Mouse (Mus musculus) liver, adult 2 months (tissue): ENCODE data around the gene Frem2. TPM values are rescaled to one million over a fixed set of nuclear protein-coding genes. Genes with fewer than 3 reads are reported as not detected.

Experiments
- DNase-seq: peaks from one replicate; pipeline ENCODE4 v3.0.0-alpha.2; 2011; ENCODE audit warnings: low read depth, low spot score; ENCODE audit errors: extremely low read depth
- H3K27ac ChIP-seq: fragments of 200-500 bp; replicated peaks from 2 replicates; pipeline ENCODE4 v1.5.1; 2012; ENCODE audit warnings: low read depth, mild to moderate bottlenecking, control low read depth, inconsistent platforms, low read length; ENCODE audit not compliant: insufficient read depth
- H3K27me3 ChIP-seq: fragments of 200-500 bp; 2 replicates; pipeline ENCODE4 v1.6.1; 2012; ENCODE audit warnings: mild to moderate bottlenecking, moderate library complexity, low read length, inconsistent platforms; ENCODE audit not compliant: control insufficient read depth, insufficient read depth
- H3K36me3 ChIP-seq: fragments of 200-500 bp; 2 replicates; pipeline ENCODE4 v1.6.1; 2012; ENCODE audit warnings: low read length, inconsistent platforms; ENCODE audit not compliant: control insufficient read depth, insufficient read depth
- H3K4me1 ChIP-seq: fragments of 200-500 bp; 2 replicates; pipeline ENCODE4 v1.6.1; 2011; ENCODE audit warnings: low read length; ENCODE audit not compliant: control insufficient read depth, insufficient read depth
- H3K4me3 ChIP-seq: fragments of 200-500 bp; 2 replicates; pipeline ENCODE4 v1.5.1; 2011; ENCODE audit warnings: low read depth, mild to moderate bottlenecking, control low read depth, low read length, moderate library complexity; ENCODE audit not compliant: insufficient read depth
- H3K79me2 ChIP-seq: fragments of 200-500 bp; 2 replicates; pipeline ENCODE4 v1.6.1; 2012; ENCODE audit warnings: inconsistent platforms, mild to moderate bottlenecking, low read length, moderate library complexity; ENCODE audit not compliant: control insufficient read depth, insufficient read depth
- H3K9ac ChIP-seq: fragments of 200-500 bp; 2 replicates; pipeline ENCODE4 v1.6.1; 2012; ENCODE audit warnings: low read depth, mild to moderate bottlenecking, control low read depth, inconsistent platforms, low read length
- CTCF ChIP-seq: fragments of 200-500 bp; IDR thresholded peaks from 2 replicates; pipeline ENCODE4 v1.5.1; 2011; ENCODE audit warnings: low read depth, low read length, control low read depth
- POLR2A ChIP-seq: fragments of 200-500 bp; IDR thresholded peaks from 2 replicates; pipeline ENCODE4 v1.6.1; 2011; ENCODE audit warnings: low read length, control low read depth; ENCODE audit not compliant: insufficient read depth; ENCODE audit errors: extremely low read depth
- WGBS: fragments of 180-500 bp; shearing (Covaris S2); methylation state at CpG from one replicate; pipeline ENCODE4 v1.1.7; 2018; 5-methylcytosine and 5-hydroxymethylcytosine counted together
- polyA plus RNA-seq: library from polyadenylated mRNA; depleted of rRNA; stranded (reverse); fragments of >200 nt; gene quantifications from 2 replicates; pipeline ENCODE4 v1.2.3, GENCODE M21; 2012
- total RNA-seq: library from RNA; depleted of rRNA; stranded (reverse); fragments of >200 nt; gene quantifications from 2 replicates; pipeline ENCODE4 v1.2.3, GENCODE M21; 2014

The Frem2 gene
- total and polyA plus RNA-seq, 2 experiments = 0.02 to 0.09 TPM

- H3K27me3 ChIP-seq = no peaks in the 10 kb centered on the region
- H3K4me3 ChIP-seq = no peak overlapping the region
- H3K36me3 ChIP-seq = no peaks in the 10 kb centered on the region
- no peak overlapping the region for H3K27ac ChIP-seq
- no peak for TF ChIP-seq POLR2A
- no peak for TF ChIP-seq CTCF
- no peaks in the 10 kb centered on the region for H3K79me2 ChIP-seq
- 87% methylated on average over 14 of the region's 14 CpGs for WGBS
- no peaks in the 10 kb centered on the region for H3K4me1 ChIP-seq
- no peak overlapping the region for H3K9ac ChIP-seq
- DNase-seq = no peak
Measured at GRCm38 (mm10) chr3:53631126-53631525, 26.0 kb downstream of the Frem2 start.

DNA sequence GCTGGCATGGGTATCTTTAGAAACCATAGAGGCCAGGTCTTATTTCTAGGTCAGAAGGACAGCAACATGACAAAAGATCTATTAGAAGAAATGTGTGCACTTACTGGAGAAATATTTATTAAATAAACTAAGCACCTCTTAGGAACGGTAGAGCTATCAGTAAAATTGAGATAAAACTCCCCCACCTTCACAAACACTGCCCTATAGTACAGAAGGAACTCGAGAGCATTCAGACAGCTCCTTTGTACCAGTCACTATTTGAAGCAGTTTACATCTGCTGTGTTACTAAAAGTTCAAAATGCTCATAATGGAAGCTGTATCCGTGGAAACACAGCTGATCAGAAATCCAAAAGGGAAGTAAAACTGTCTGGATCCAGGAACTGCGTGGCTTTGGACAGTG lies 26.5 kb downstream of the Frem2 start:
- WGBS = 62% methylated on average over 4 of the region's 4 CpGs
- TF ChIP-seq POLR2A (no peak), CTCF (no peak)
- no peak for DNase-seq

DNA sequence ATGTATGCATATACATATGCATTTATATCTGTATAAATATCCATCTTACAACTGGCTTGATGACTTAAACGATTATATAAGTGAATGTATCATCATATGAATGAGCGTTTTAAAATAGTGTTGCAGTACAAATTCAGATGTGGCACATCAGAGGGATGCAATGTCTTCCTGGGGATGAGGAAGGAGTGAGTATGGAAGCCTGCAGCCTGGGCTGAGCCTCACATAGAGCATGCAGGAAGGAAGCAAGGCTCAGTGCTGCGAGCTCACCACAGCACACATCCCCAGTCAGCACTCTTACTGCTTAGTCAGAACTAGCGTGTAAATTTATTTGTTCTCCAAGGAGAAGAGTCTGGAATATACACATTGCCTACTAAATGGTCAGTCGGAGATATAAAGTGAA lies 27.2 kb downstream of the Frem2 start:
- H3K4me1 ChIP-seq = no peaks in the 10 kb centered on the region
- H3K27ac ChIP-seq = no peak overlapping the region
- WGBS = 83% methylated on average over 5 of the region's 5 CpGs
- DNase-seq = no peak
- TF ChIP-seq POLR2A = no peak
- no peak for TF ChIP-seq CTCF
- no peaks in the 10 kb centered on the region for H3K36me3 ChIP-seq
- no peak overlapping the region for H3K9ac ChIP-seq
- no peaks in the 10 kb centered on the region for H3K27me3 ChIP-seq
- no peak overlapping the region for H3K4me3 ChIP-seq
- H3K79me2 ChIP-seq = no peaks in the 10 kb centered on the region

More for the DNA sequence above, 26.5 kb downstream of the Frem2 start:
- no peaks in the 10 kb centered on the region for H3K36me3 ChIP-seq
- H3K27ac ChIP-seq = no peak overlapping the region
- H3K9ac ChIP-seq = no peak overlapping the region
- no peaks in the 10 kb centered on the region for H3K79me2 ChIP-seq
- no peaks in the 10 kb centered on the region for H3K27me3 ChIP-seq
- no peaks in the 10 kb centered on the region for H3K4me1 ChIP-seq
- H3K4me3 ChIP-seq = no peak overlapping the region

DNA sequence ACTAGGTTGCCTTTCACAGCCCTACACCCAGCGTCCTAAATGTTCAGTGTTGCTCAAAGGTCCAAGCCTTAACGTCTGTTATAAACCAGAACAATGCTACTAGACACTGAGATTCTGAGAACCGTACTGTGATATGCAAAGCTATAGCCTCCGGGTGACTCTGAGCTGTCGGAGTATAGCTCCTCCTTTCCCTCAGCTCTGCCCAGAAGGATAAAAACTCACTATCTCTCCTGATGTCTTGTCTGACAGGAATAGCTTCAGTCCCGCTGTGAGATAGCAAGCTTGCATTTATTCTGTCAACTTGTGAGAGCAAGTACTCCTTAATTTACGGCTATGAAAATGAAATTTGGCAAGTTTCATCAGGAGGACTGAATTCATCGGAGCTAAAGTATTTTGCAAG lies 33.9 kb downstream of the Frem2 start:
- no peak for TF ChIP-seq CTCF
- TF ChIP-seq POLR2A = no peak
- Histone ChIP-seq H3K79me2 (no peaks in the 10 kb centered on the region), H3K4me1 (no peaks in the 10 kb centered on the region), H3K4me3 (no peak overlapping the region), H3K36me3 (no peaks in the 10 kb centered on the region), H3K27me3 (no peaks in the 10 kb centered on the region), H3K9ac (no peak overlapping the region), H3K27ac (no peak overlapping the region)
- 80% methylated on average over 8 of the region's 8 CpGs for WGBS
- DNase-seq = no peak

DNA sequence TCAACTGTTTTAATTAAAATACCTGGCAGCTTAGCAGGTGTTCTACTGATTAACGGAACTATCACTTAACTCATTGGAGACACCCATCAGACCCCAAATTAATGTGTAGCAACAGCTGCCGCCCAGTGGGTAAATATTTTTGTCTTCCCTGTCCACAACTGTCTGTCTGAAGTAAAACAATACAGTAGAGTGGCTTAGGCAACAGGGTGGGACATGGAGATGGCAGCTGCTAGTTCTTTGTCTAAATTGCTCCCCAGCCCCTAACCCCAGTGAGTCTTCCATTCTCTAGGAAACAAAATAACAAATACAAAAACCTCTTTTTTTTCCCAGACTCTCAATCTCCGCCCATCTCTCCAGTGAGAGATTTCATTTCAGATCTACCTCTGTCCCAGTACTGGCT lies 36.2 kb downstream of the Frem2 start:
- no peaks in the 10 kb centered on the region for H3K4me1 ChIP-seq
- H3K79me2 ChIP-seq = no peaks in the 10 kb centered on the region
- WGBS = 90% methylated on average over 3 of the region's 3 CpGs
- TF ChIP-seq POLR2A (no peak), CTCF (no peak)
- no peaks in the 10 kb centered on the region for H3K27me3 ChIP-seq
- no peak overlapping the region for H3K4me3 ChIP-seq
- H3K9ac ChIP-seq = no peak overlapping the region
- H3K27ac ChIP-seq = no peak overlapping the region
- H3K36me3 ChIP-seq = no peaks in the 10 kb centered on the region
- DNase-seq = no peak

- H3K27ac ChIP-seq = no peak overlapping the region
- TF ChIP-seq CTCF (no peak), POLR2A (no peak)
- no peaks in the 10 kb centered on the region for H3K27me3 ChIP-seq
- no peak overlapping the region for H3K4me3 ChIP-seq
- WGBS = 91% methylated on average over 8 of the region's 8 CpGs
- H3K4me1 ChIP-seq = no peaks in the 10 kb centered on the region
- no peaks in the 10 kb centered on the region for H3K79me2 ChIP-seq
- no peaks in the 10 kb centered on the region for H3K36me3 ChIP-seq
- H3K9ac ChIP-seq = no peak overlapping the region
- no peak for DNase-seq
Measured at GRCm38 (mm10) chr3:53620355-53620754, 36.8 kb downstream of the Frem2 start.
